Mouse (Mus musculus): ENCODE data around the gene Lrrc71.

- TF ChIP-seq CTCF (IDR thresholded peaks at IDR 0.05; ENCODE audit: control insufficient read depth, insufficient read depth, insufficient read length) (no peak), USF1 (IDR thresholded peaks at IDR 0.05; ENCODE audit: low read depth) (no peak)
Measured at GRCm38 (mm10) chr3:87756488-87756887, 8.1 kb upstream of the Lrrc71 start.

Measured in C2C12 (cell line).